Mouse (Mus musculus): ENCODE data around the gene Olfr1358. TPM values are rescaled to one million over a fixed set of nuclear protein-coding genes. Genes with fewer than 3 reads are reported as not detected.
A peak's percentile ranks its signal among the peaks of the same experiment; 100 is the strongest.
"Not testable (repeated sequence)": the region's sequence is repeated elsewhere in the genome, so short reads cannot be mapped to it uniquely, and the experiment has no call there.

Gene Olfr1358
- not detected for polyA plus RNA-seq (2017; shearing (Covaris generic))

- ATAC-seq: no peak
Measured at GRCm38 (mm10) chr10:78517128-78517527, at the start of gene Olfr1358. TSS of gene Olfr1358 (plus strand) at chr10:78517428.

GRCm38 (mm10) chr10:78467761-78468310 lies 49.4 kb upstream of the Olfr1358 start:
- ATAC-seq: no peak

- ATAC-seq: no peak
Measured at GRCm38 (mm10) chr10:78470582-78471313, 46.5 kb upstream of the Olfr1358 start.

- ATAC-seq: no peak
Measured at GRCm38 (mm10) chr10:78472046-78472445, 45.2 kb upstream of the Olfr1358 start.

- no peak for ATAC-seq
Measured at GRCm38 (mm10) chr10:78473434-78473833, 43.8 kb upstream of the Olfr1358 start.

DNA sequence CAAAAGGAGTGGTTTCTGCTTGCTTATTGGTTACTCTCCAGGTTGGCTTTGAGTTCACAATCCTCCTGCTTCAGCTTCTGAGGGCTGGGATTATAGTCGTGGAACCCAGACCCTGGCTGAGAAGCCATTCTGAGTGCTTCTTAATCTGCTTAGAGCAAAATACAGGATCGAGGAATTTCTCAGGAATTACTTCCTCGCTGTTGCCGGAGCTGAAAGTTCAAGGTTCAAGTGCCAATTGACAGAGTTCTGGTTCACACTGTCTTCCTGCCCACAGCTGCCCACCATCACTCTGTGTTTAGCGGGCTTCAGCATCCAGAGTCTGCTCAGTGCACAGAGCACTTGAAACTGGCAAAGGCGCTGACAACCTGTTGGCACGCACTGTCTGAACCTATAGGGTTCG lies 42.5 kb upstream of the Olfr1358 start:
- ATAC-seq: no peak

- ATAC-seq: no peak
Measured at GRCm38 (mm10) chr10:78476821-78477220, 40.4 kb upstream of the Olfr1358 start.

- peak; percentile 16 for ATAC-seq
Measured at GRCm38 (mm10) chr10:78480954-78481927, 36.0 kb upstream of the Olfr1358 start.

- ATAC-seq: peak; percentile 88
Measured at GRCm38 (mm10) chr10:78481928-78482499, 35.2 kb upstream of the Olfr1358 start.

DNA sequence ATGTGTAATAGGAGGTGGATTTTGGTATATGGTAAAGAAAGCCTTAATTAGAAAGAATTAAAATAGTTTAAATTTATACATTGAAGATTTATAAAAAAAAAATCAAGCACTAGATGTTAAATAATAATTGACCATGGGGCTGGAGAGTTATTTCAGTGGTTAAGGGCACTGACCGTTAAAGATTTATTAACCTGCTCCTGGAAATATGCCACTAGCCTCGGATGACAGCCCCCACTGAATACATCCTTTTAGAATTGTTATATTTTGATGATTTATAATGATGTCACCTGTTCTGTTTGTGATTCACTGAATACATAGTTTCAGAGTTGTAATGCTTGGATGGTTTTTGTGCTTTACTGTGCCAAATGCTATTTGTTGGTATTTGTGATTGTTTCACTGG lies 31.9 kb upstream of the Olfr1358 start:
- not testable (repeated sequence) for ATAC-seq

GRCm38 (mm10) chr10:78486871-78487270 lies 30.4 kb upstream of the Olfr1358 start:
- ATAC-seq: no peak

DNA sequence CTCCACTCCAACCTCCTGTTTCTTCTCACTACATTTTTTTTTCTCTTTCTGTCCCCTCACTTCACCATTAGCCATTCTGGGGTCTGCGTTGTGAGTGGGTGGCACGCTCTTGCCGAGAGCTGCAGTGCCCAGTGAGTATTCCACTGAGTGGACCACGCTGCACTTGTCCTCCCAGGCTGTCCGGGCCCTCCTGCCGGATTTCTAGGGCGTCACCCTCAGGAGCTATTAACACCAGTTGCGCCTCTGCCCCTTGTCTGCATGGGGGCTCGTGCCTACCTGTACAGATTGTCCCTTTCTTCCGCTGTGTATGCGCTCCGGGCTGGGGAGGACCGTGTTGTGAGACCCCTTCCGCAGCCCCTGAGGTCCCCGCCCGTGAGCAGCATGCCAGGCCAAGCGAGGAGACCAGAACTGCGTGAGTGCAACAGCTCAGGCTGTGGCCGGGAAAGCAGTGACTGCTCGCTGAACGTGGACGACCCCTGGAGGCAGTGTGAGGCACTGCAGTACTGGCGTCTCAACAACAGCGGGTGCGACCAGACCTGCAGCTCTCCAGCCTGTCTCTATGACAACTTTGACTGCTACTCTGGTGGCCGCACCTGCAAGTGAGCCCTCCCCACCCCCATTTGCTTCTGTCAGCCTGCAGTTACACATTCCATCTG lies 29.7 kb upstream of the Olfr1358 start:
- ATAC-seq: peak; percentile 91

DNA sequence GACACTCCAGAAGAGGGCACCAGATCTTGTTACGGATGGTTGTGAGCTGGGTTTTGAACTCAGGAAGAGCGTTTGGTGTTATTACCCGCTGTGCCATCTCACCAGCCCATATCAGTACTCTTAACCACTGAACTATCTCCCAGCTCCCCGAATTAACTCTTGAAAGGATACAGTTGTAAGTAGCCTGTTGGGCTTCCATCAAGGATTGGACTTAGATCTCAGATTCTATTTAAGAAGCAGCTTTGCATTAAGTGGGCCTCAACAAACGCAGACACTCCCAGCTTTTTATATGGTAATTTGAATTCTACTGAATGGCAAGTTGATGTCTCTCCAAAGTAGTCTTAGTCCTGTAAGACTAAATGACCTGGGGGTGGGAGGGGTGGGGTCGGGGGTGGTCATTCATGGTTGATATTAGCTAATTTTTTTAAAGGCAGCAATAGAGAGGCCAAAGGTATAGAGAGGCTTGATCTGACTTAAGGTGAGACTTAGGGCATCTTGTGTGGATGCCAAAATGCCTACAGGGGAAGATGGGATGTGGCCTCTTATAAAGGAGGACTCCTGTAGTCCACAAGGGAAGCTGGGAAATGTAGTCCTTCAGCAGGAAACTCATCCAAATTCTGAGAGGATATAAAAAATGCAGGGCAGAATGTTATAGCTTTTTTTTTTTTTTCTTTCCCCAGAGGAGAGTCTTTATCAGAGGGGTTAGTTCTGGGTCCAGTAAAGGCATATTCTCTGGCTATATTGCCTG lies 14.1 kb upstream of the Olfr1358 start:
- ATAC-seq: no peak

- no peak for ATAC-seq
Measured at GRCm38 (mm10) chr10:78519792-78520191, 2.6 kb downstream of the Olfr1358 start.

DNA sequence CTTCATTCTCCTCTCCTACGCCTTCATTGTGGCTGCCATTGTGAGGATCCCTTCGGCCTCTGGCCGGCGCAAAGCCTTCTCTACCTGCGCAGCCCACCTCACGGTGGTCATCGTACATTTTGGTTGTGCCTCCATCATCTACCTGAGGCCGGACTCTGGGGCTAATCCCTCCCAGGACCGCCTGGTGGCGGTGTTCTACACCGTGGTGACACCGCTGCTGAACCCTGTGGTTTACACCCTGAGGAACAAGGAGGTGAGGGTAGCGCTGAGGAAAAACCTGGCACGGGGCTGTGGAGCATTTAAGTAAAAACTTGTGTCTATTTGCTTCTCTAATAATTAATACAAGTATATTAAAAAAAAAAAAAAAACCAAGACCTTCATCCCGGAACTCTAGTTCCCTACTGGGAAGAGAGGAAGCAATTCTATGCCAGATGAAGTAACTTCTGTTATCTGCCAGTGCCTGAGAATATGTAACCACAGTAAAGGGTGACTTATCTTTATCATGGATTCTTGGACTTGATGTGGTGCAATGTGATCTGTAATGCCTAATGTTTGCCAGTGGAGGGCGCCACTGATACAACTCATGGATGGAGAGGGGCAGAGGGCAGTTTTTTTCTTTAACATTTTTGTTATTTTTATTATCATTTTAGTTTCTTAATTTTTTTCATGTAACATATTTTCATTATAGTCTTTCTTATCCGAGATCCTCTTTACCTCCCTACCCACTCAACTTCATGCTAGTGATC lies 3.2 kb downstream of the Olfr1358 start:
- ATAC-seq: peak; percentile 77

DNA sequence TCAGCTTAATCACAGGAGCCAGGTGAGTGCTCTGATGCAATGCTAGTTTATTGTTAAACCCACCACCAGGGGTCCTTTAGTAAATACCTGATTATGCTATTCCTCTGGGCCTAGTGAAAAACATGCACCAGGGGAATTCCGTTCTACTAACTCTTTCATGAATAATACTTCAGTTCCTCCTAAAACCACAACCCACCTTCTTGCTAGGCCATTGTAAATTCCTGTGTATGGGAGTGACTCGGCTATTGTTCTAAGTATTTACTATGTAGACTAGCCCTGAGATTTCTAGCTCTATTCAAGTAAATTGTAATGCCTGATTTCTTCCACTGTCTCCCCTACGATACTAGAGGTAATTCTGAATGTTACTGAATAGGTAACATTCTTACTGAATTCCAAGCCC lies 7.8 kb downstream of the Olfr1358 start:
- not testable (repeated sequence) for ATAC-seq

DNA sequence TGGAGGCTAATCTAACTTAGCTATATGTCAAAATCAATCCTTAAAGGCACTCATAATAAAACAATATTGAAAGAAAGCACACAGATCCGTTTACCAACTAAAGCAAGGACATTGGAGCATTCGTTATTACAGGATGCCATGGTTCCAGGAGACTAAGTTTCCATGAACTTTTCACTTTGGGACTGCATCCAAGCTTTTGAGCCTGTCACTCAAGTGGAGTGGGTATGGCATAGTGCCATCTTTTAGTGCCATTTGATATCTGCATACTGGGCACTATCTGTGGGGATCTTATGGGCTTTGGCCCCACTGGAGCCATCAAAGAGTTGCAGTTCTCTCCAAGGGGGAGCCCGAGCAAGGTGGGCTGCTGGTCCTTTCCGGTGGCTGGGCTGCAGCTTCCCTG lies 8.3 kb downstream of the Olfr1358 start:
- ATAC-seq: no peak

DNA sequence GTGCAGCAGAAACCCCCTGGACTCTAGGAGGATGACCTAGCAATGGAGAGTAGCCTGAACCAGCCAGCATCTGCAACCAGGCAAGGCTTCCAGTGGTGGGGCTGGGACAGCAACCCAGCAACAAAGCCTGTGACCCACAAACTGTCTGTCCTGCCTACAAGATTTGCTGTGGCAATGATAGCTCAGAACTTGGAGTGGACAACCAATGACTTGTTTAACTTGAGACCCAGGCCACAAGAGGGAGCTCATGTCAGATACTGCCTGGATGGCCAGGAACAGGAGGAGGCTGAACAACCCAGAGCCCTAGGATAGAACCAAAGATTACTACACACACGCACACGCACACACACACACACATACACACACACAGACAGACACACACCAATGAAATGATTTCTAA lies 23.7 kb downstream of the Olfr1358 start:
- no peak for ATAC-seq

DNA sequence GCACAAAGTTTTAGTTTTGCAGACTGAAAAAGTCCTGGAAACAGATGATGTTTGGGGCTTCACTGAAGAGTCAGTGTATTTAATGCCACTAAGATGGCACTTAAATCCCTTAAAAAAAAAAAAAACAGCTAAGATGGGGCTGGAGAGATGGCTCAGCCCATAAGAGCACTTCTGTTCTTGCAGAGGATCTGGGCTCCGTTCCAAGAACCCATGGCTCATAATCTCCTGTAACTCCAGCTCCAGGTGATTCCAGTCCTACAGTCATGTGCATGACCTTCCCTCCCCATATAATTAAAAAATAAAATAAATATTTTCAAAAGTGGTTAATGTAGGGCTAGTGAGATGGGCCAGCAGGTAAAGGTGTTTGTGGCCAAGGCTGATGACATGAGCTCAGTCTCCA lies 47.8 kb downstream of the Olfr1358 start:
- ATAC-seq: no peak

DNA sequence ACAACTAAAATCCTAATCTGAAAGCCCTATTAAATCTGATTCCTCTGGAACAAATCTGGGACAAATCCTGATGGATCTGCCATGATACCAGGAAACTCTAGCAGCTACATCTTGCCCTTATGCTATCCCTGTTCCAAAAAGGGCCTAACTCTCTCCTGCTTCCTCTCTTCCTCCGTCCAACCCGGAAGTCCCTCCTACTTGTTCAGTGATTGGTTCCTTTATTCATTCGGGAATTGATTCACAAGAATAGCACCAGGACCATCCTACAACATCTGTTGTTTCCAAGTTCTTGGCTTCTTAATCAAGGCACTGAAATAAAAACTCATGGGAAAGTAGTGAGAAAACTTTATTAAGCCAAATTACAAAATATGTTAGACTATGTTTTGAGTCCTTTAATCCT lies 52.0 kb downstream of the Olfr1358 start:
- no peak for ATAC-seq

- ATAC-seq: no peak
Measured at GRCm38 (mm10) chr10:78569686-78570085, 52.5 kb downstream of the Olfr1358 start.

Measured in inflammation-experienced regulatory T-cells, adult 6 months (primary cell).